Mouse (Mus musculus): ENCODE measurements around the gene Eid1.

DNA sequence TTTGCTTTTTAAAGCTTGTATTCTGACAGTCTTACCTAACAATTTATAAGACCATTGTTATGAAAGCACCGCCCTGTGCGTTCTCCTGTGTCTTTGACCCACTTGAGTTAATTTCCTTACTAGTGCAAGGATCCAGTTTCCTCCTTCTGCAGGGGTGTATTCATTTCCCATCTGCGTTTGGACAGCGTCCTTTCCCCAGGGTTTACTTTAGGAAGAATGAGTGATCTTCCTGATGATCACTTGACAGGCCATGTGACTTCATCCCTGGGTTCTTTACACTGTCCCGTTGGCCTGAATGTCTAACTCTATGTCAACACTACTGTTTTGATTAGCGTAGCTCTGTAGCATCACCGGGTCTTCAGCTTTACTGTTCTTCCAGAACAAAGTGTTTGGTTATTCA lies 35.6 kb upstream of the Eid1 start:
- TF ChIP-seq POLR2A (IDR thresholded peaks at IDR 0.05; ENCODE audit: borderline replicate concordance, low read depth, low read length) (no peak), CTCF (IDR thresholded peaks at IDR 0.05; ENCODE audit: low read depth, low read length) (no peak)

All from bone marrow macrophage, adult 2 months (primary cell).